Mouse (Mus musculus): ENCODE measurements at regions not wholly inside any gene's neighbourhood (a gene's known extent, or its start where the extent isn't known, plus 50 kb on each side); places are given as distances from the start of the nearest gene placed in this dataset.

- TF ChIP-seq CTCF (IDR thresholded peaks at IDR 0.05; ENCODE audit: low read depth, low read length) (no peak), TAL1 (conservative IDR thresholded peaks at IDR 0.05; ENCODE audit: low read depth, low read length) (no peak), POLR2AphosphoS5 (IDR thresholded peaks at IDR 0.05; ENCODE audit: insufficient replicate concordance, low read depth, low read length) (no peak)
Observed at GRCm38 (mm10) chr1:183672521-183672920, 254.5 kb downstream of the Hhipl2 start.
